Mouse (Mus musculus) adrenal gland (tissue): ENCODE data around the gene Trim25.
"Not testable (repeated sequence)": the region's sequence is repeated elsewhere in the genome, so short reads cannot be mapped to it uniquely, and the experiment has no call there.

Experiments
- intact Hi-C: fragments of 180-260 bp; cut with DNase I; formaldehyde crosslinking; loops from one replicate; pipeline ENCODE4 v1.15.1; 2025

Gene Trim25

DNA sequence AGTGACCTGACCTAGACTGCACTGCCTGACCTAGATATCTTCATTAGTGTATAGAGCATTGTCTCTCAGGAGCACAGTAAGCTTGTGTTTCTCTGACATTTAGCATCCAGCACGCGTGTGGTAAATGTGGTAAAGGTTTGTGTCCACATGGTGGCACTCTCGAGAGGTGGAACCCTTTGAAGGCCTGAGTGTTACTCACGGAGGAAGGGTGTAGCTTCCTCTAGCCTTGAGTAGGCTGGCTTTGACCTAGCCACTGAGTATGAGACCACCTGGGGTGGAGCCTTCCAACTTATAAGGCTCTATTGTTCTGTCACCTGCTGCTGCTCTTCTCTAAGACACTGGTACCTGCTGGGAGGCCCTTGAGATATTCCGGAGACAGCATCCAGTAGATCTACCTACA lies 5.6 kb upstream of the Trim25 start:
- intact Hi-C loops: loop anchor here (2.0 kb wide), 1 partner anchor 45 kb away; no protein-coding TSS in a partner anchor

DNA sequence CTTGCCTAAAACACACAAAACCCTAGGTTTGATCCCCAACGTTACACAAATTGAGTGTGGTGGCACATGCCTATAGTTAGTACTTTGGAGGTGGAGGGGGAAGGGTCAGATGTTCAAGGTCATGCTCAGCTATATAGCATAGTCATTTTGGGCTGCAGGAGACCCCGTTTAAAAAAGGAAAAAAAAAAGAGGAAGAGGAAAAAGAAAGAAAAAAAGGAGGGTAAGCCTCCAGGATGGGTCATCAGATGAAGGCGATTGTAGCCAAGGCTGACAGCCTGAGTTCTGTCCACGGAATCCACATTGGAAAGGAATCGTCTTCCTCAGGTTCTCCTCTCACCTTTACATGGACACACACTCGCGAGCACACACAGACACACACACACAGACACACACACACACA lies 4.7 kb upstream of the Trim25 start:
- intact Hi-C loops: no loop called here

DNA sequence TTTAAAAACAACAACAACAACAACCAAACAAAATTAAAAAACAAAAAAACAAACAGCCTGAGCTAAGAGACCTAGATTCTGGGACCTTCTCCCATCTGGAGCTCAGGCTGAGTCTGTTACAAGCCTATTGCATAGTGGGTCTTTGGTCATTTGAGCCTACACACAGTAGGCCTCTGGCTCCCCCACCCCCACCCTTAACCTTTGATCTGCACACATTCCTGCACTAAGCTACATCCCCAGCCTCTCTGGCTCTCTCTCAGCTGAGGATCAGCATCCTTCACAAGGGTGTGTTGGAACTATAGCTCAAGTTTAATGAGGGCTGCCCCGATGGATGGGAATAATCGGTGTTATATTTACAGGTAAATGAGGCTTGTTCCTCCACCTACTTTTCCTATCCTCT lies 3.6 kb upstream of the Trim25 start:
- intact Hi-C loops: no loop called here

DNA sequence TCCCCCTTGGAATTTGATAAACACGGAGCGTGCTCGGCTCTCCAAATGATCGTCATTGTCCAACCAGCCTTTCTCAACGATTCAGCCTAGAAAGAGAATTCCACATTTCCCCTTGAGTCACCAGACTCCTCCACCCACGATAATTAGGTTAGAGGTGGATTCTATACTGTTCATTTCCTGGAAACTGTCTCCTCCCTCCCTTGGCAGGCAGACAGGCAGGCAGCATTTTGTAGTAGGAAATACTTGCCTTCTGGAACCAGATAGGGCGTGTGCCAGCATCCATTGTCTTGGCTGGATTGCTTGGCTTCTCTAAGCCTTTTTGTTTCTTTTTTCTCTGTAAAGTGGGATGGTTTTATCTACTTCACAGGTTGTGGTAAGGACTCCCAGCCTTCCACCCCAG lies 2.7 kb upstream of the Trim25 start:
- intact Hi-C loops: no loop called here

DNA sequence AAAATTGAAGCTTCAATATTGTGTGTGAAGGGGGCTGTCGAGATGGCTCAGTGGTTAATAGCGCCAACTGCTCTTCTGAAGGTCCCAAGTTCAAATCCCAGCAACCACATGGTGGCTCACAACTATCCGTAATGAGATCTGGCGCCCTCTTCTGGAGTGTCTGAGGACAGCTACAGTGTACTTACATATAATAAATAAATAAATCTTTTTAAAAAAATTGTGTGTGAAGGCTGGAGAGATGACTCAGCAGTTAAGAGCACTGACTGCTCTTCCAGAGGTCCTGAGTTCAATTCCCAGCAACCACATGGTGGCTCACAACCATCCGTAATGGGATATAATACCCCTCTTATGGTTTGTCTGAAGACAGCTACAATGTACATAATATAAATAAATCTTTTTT lies 1.8 kb upstream of the Trim25 start:
- intact Hi-C loops: not testable (repeated sequence)

DNA sequence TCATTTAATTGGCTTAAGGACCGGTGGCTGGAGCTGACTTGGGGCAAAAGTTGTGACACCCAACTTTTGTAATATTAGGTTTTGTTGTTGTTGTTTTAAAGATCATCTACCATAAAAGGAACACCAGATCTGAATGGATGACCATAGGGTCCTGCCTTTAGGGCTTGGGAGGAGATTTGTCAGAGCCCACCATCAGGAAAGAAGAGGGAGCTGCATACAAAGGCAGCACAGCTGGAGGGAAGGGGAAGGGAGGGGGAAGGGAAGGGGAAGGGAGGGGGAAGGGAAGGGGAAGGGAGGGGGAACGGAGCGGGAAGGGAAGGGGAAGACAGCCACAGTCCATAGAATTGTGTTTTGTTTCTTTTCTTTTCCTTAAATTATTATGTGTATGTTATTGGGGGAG lies 770 bp upstream of the Trim25 start:
- intact Hi-C loops: no loop called here

DNA sequence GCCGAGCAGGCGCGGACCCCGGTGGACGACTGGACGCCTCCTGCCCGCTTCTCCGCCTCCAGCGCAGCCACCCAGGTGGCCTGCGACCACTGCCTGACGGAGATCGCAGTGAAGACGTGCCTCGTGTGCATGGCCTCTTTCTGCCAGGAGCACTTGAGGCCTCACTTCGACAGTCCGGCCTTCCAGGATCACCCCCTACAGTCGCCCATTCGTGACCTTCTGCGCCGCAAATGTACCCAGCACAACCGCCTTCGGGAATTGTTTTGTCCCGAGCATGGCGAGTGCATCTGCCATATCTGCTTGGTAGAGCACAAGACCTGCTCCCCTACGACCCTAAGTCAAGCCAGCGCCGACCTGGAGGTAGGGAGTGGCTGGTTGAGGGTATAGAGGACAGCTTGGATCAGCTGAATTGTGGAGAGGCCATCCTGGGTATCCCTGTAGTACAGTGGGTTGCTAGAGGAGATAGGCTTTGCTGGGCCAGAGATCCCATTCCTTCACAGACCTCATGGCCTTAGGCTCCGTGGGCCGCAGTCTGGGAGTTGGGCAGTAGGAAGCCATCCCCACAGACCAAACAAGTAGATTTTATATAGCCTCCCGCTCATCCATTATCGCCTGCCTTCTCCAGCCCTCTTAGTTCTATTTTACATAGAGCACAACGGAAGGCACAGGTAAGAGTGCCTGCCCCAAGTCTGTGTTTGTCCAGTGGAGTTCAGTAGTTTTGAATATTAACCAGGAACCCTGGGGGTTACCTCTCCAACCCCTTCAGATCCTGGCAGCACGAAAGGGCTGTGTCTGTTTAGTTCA lies 749 bp downstream of the Trim25 start:
- intact Hi-C loops: no loop called here

DNA sequence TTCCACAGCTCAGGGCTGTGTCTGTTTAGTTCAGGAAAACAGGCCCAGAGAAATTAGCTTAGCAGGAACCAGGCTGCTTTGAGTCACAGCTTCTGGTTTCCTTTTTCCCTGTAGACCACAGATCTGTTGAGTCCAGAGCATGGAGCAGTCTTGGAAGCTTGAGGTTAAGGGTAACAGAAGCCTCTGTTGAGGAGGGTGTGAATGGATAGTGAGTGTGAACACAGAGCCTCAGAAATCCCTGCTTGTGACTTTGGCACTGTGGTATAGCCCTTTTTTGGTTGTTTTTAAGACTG lies 1.3 kb downstream of the Trim25 start:
- intact Hi-C loops: no loop called here

DNA sequence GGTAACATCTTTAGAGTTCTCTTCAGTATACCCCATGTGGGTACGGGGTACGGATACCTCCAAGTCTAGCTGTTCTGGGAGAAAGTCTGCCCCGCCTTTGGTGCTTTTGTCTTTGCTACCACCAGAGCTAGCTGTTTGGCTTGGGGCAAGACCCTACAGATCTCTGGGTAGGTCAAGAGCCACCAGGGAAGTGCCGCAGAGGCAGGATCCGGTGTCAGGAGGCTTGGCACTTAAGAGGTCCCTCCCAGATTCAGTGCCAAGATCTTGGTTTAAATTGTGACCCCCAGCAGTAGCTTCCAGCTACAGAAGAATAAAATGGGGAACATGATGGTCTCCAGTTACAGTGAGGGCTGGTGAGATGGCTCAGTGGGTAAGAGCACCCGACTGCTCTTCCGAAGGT lies 2.4 kb downstream of the Trim25 start:
- intact Hi-C loops: no loop called here

DNA sequence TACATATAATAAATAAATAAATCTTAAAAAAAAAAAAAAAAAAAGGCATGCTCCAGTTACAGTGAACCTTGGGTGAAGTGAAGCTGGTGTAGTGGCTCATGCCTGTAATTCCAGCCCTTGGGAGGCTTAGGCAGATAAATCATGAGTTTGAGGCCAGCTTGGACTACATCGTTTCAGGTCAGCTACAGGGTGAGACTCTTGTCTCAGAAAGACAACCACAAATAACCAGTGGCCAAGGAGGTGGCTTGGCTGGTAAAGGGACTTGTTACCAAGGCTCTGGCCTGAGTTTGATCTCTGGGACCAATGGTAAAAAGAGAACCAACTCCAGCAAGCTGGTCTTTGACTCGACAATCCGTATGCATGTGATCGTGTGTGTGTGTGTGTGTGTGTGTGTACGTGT lies 2.9 kb downstream of the Trim25 start:
- intact Hi-C loops: no loop called here

DNA sequence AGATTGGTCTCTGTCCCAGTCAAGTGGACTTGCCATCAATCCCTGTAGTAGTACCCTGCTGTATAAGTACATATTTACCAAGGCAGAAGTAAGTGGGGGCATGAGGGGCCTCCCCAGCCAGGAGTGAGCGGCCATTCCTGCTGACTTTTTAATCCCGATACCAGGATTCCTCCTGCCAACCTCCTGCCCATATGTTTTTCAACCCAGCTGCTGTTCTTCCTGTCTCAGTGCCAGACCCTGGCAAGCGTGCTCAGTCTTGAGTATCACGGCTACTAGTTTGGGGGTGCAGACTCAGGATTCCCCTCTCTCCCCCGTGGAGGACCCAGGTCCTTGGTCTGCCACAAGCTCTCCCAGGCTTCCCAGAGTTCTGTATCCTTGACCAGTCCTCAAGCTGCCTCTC lies 3.4 kb downstream of the Trim25 start:
- intact Hi-C loops: no loop called here

DNA sequence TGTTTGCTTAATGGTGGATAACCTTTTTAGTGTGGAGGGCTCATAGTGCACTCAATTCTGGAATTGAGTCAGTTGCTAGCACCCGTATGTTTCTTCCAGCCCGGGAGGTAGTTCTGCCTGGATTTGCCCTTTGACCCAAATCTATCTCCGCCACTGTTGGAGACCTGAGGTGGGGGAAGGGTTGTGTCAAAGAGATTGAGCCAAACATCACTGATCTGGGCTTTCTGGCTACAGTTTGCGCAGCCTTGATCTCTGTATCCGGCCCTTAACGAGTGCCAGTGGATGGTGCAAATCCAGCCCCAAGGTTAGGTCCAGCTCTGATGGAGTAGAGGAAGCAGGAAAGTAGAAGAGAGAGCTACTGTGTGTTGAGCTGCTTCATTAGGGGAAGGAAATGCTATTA lies 3.9 kb downstream of the Trim25 start:
- intact Hi-C loops: no loop called here

DNA sequence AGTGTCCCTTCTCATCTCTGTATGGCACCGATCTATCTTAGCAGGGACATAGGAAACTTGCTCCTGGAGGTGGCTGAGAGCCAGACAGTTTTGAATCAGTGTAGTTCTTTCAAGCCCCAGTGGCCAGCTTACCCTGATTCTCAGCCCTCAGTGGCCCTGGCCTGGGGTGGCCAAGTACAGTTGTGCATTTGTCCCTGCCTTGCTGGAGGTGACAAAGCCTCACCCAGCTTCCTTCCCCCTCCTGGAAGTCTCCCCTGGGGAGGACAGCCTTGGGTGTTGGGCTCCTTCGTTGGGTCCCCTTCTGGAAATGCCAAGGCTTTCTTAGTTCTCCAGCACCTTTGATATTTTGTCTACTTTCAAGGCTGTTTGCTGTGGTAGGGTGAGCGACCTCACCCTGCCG lies 4.5 kb downstream of the Trim25 start:
- intact Hi-C loops: no loop called here

DNA sequence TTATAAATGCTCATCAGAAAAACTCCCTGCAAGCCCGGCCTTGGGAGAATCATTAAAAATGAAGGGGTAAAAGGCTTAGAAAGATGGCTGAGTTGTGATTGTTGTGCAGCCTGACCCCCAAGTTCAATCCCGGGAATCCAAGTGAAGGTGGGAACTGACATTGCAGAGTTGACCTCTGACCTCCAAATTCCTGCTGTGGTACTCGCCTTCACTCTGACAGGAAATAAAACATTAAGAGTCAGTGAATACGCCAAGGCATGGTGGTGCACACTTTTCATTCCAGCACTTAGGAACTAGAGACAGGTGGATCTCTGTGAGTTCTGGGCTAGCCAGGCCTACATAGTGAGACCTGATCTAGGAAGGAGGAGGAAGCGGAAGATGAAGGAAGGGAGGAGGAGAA lies 6.3 kb downstream of the Trim25 start:
- intact Hi-C loops: no loop called here

DNA sequence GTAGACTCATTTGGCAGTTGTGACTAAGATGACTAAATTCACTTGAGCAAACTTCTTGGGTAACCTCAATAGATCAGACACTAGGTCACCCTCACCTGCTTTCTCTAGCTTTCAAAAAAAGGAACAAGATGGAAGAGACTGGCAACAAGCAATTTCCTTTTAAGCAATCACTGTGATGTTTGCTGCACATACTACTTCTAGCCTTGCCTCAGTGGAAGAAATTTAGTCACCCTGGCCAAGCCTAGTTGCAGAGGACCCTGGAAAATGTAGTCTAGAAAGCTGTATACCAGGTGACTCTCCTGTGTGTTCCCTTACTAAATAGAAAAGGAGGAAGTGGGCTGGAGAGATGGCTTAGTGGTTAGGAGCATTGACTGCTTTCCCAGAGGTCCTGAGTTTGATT lies 7.2 kb downstream of the Trim25 start:
- intact Hi-C loops: no loop called here

DNA sequence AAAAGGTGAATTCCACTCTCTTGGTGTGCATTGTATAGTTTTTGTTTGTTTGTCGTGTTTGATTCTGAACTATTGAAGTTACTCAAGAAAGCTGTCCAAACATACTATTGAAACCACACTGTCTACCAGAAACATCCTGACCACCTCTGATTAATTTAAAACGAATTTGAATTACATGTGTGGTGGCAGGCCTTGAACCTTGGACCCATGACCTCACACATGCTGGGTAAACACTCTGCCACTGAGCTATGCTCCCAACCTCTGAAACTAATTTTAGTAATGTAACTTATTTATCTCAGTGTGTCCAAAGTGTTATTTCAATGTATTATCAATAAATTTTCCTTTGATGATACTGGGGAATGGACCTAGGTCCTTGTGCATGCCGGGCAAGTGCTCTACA lies 8.4 kb downstream of the Trim25 start:
- intact Hi-C loops: no loop called here

DNA sequence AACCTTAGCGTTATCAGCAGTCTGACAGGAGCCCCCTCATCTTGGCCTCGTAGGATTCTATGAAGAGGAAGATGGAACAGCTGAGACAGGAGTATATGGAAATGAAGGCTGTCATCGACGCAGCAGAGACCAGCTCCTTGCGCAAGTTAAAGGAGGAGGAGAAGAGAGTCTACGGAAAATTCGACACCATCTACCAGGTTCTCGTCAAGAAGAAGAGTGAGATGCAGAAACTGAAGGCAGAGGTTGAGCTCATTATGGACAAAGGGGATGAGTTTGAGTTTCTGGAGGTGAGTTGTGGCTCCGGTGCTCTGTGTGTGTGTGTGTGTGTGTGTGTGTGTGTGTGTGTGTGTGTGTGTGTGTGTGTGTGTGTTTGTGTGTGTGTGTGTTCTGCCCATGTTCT lies 9.9 kb downstream of the Trim25 start:
- intact Hi-C loops: no loop called here

DNA sequence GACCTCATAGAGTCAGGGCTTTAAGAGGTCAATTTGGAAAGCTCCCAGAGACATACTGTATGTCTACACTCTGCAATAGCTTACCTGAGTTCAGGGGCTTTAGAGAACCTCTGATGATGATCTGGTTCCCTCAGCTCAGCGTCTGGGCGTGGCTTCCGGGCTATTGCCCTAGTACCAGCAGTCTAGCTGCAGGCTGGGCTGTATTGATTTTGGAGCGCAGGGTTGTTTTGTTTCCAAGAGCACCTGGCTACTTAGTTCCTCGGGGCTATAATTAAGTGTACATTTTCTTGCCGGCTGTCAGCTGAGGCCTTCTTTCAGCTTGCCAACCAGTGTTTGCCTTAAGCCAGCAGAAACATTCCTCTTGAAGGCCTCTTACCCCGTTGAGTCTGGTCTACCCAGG lies 10.3 kb downstream of the Trim25 start:
- intact Hi-C loops: no loop called here

DNA sequence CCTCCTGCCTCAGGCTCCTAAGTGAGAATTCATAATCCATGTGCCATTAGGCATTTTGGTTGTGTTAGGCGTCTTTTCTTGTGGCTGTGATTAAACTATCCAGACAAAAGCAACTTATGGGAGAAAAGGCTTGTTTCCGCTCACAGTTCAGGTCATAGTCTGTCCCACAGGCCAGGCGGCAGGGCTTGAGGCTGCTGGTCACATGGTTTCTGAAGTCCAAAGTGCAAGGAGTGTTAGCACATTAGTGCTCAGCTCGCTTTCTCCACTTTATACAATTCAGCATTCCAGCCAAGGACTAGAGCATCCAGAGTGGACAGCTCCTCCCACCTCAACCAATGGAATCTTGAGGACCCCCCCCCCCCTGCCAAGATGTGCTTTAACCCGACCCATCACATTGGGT lies 13.1 kb downstream of the Trim25 start:
- intact Hi-C loops: no loop called here

DNA sequence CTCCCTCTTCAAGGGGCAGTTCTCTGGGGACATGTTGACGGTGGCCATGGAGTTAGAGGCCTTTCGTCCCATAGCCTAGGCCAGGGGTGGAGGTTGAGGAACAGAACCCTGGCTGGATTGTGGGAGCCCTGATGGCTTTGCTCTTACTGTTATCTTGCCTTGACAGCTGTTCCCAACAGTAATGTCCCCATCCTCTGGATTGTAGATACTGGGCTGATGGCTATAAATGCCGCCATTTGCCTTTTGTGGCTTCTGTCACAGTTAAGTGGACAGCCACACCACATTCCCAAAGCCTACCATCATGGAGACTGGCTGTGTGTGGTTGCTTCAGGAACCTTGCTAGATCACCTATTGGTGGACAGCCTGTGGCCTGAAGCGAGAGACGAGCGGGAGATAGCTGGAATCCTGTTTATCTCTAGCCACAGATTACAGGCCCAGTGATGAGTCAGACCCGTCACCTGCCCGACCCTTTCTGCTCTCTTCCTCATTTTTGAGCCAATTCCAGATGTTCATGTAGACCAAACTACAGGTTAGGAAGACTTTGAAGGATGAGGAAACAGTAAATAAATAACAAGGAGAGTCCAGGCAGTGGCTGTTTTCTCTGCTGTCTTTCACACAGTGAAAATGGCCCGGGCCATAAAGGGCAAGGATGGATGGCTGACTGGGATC lies 18.5 kb downstream of the Trim25 start:
- intact Hi-C loops: no loop called here

DNA sequence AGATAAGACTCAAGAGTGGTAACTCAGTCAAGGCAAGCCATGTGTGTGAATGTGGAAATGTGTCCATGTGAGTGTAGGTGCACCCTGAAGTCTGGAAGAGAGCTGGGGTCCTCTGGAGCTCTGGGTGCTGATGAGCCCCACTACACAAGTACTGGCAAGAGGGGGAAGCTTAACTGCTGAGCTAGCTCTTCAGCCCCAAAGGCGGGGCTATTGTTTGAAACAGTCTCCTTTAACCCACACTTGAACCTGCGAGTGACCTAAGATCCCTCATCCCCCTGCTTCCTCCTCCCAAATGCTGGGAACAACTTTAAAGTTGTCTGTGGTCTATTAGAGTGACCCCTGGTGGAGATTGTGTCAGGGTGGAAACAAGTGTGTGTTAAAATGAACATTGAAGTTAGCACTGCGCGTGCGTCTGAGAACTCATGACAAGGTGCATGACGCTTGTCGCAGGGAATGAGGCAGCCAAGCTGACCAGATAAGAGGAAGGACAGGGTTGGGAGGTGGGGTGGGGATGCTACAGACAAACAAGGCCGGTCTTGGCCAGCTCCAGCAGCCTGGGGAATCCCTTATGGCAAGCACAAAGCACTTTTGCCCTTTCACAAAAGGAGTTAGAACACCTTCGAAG lies 21.6 kb downstream of the Trim25 start:
- intact Hi-C loops: no loop called here

DNA sequence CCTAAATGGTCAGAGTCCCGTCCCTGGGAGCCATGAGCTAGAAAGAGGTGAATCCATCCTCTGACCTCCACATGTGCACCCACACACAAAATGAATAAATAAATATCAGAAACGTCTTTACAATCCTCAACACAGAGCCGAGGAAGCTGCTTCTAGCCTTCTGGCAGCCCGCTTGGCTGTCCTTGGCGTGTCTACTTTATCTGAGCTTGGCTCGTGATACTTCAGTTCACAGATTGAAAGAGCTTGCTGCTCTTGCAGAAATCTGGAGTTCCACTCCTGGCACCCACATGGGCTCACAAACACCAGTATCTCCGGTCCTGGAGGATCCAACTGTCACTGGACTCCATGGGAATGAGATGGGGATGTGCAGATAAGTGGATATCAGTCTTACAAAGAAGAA lies 22.5 kb downstream of the Trim25 start:
- intact Hi-C loops: no loop called here

DNA sequence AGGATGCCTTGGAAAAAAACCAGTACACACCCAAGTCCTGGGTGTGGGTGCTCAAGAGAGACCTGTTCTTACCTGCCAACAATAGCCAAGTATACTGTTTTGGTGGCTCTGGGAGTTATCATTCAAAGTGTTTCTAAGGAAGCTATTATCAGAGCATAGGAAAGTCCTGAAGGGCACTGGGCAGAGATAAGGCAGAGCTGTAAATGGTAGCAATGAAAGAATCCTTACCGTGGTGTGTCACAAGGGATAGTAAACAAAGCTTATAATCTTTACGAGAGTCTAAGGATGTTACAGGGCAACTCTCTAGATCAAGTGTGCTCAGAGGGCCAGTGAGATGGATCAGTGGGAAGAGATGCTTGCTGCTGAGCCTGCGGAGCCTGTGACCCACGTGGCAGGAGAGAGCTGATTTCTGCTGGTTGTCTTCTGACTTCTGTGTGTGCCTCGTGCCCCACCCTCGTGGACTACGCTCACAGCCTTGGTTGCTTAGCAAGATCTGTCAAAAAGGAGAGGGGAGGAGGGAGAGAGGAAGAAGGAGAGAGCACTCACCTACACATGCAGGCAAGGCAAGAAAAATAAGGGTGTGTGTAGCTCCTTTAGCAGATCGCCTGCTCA lies 23.1 kb downstream of the Trim25 start:
- intact Hi-C loops: no loop called here
